Mouse (Mus musculus) lung, embryonic 16.5 days (tissue): Measurements from ENCODE around the gene Lix1. TPM values are rescaled to one million over a fixed set of nuclear protein-coding genes. Genes with fewer than 3 reads are reported as not detected.

Source experiments
- ATAC-seq: fragments of 200-750 bp; cut with Nextera tagmentation; 2 replicates; pipeline ENCODE4 v1.8.0; 2017; ENCODE audit warnings: low read depth, mild to moderate bottlenecking, moderate library complexity
- H3K27ac ChIP-seq: fragments of 300-500 bp; sonication (generic); 2 replicates; pipeline ENCODE4 v1.5.1; 2014; ENCODE audit warnings: mild to moderate bottlenecking, control low read depth, low read length
- H3K27me3 ChIP-seq: fragments of 300-500 bp; sonication (generic); 2 replicates; pipeline ENCODE4 v1.6.1; 2014; ENCODE audit warnings: low read depth, low read length, mixed read lengths; ENCODE audit not compliant: control insufficient read depth, insufficient read depth
- H3K36me3 ChIP-seq: fragments of 300-500 bp; sonication (generic); 2 replicates; pipeline ENCODE4 v1.6.1; 2014; ENCODE audit warnings: low read length; ENCODE audit not compliant: control insufficient read depth, insufficient read depth
- H3K4me1 ChIP-seq: fragments of 300-500 bp; sonication (generic); replicated peaks from 2 replicates; pipeline ENCODE4 v1.6.1; 2014; ENCODE audit warnings: low read length, mixed read lengths; ENCODE audit not compliant: control insufficient read depth, insufficient read depth
- H3K4me2 ChIP-seq: fragments of 300-500 bp; sonication (generic); 2 replicates; pipeline ENCODE4 v1.6.1; 2014; ENCODE audit warnings: low read depth, low read length, control low read depth
- H3K4me3 ChIP-seq: fragments of 300-500 bp; sonication (generic); 2 replicates; pipeline ENCODE4 v1.5.1; 2014; ENCODE audit warnings: mild to moderate bottlenecking, low read length, control low read depth
- H3K9ac ChIP-seq: fragments of 300-500 bp; sonication (generic); 2 replicates; pipeline ENCODE4 v1.6.1; 2014; ENCODE audit warnings: low read length, control low read depth
- H3K9me3 ChIP-seq: fragments of 300-500 bp; sonication (generic); 2 replicates; pipeline ENCODE4 v1.6.1; 2016; ENCODE audit warnings: low read length; ENCODE audit not compliant: control insufficient read depth
- WGBS: fragments of 180-500 bp; shearing (Covaris S2); extraction: QIAGEN DNeasy Blood & Tissue Kit; methylation state at CpG from one replicate; pipeline ENCODE4 v1.1.7; 2014; 5-methylcytosine and 5-hydroxymethylcytosine counted together
- polyA plus RNA-seq: library from polyadenylated mRNA; unstranded; fragments of >200 nt; fragmentation: Nextera tagmentation; extraction: Ambion mirVana; gene quantifications from 2 replicates; pipeline ENCODE4 v1.2.1, GENCODE M21; 2015

Gene Lix1
- polyA plus RNA-seq, 1 experiment from 2014 or later = 0.83 TPM

- 77% methylated on average over 6 of the region's 6 CpGs for WGBS
- Histone ChIP-seq H3K27me3 (no peaks in the 10 kb centered on the region), H3K9ac (no peak overlapping the region), H3K4me3 (no peak overlapping the region), H3K27ac (no peak overlapping the region), H3K9me3 (no peaks in the 10 kb centered on the region), H3K4me2 (no peak overlapping the region), H3K36me3 (no peaks in the 10 kb centered on the region), H3K4me1 (peaks cover 3% of the 10 kb centered on the region; the same call in 1 of the 2 replicates)
- no peak for ATAC-seq
These were observed 6.4 kb downstream of the Lix1 start for GRCm38 (mm10) chr17:17408720-17409478.

GRCm38 (mm10) chr17:17409601-17410000, 7.1 kb downstream of the Lix1 start:
- H3K4me2 ChIP-seq = no peak overlapping the region
- peaks cover 3% of the 10 kb centered on the region; the same call in 1 of the 2 replicates for H3K4me1 ChIP-seq
- H3K4me3 ChIP-seq = no peak overlapping the region
- no peaks in the 10 kb centered on the region for H3K27me3 ChIP-seq
- H3K9ac ChIP-seq = no peak overlapping the region
- ATAC-seq = no peak
- H3K27ac ChIP-seq = no peak overlapping the region
- no peaks in the 10 kb centered on the region for H3K9me3 ChIP-seq
- whole genome bisulfite sequencing = 9% methylated on average over 2 of the region's 2 CpGs
- H3K36me3 ChIP-seq = no peaks in the 10 kb centered on the region

- H3K9ac ChIP-seq = no peak overlapping the region
- no peak overlapping the region for H3K27ac ChIP-seq
- 61% methylated on average over 2 of the region's 2 CpGs for WGBS
- H3K27me3 ChIP-seq = no peaks in the 10 kb centered on the region
- no peak for ATAC-seq
- H3K4me3 ChIP-seq = no peak overlapping the region
- no peak overlapping the region for H3K4me2 ChIP-seq
- no peaks in the 10 kb centered on the region for H3K36me3 ChIP-seq
- H3K9me3 ChIP-seq = no peaks in the 10 kb centered on the region
- peaks cover 3% of the 10 kb centered on the region; the same call in 1 of the 2 replicates for H3K4me1 ChIP-seq
These were observed 9.0 kb downstream of the Lix1 start for GRCm38 (mm10) chr17:17411443-17411842.

GRCm38 (mm10) chr17:17412176-17412575, 9.7 kb downstream of the Lix1 start:
- no peak overlapping the region for H3K4me3 ChIP-seq
- no peaks in the 10 kb centered on the region for H3K27me3 ChIP-seq
- peaks cover 3% of the 10 kb centered on the region; the same call in 1 of the 2 replicates for H3K4me1 ChIP-seq
- H3K27ac ChIP-seq = no peak overlapping the region
- no peaks in the 10 kb centered on the region for H3K36me3 ChIP-seq
- ATAC-seq = no peak
- no peak overlapping the region for H3K4me2 ChIP-seq
- no peak overlapping the region for H3K9ac ChIP-seq
- no peaks in the 10 kb centered on the region for H3K9me3 ChIP-seq
- 80% methylated on average over 2 of the region's 2 CpGs for WGBS

- no peaks in the 10 kb centered on the region for H3K36me3 ChIP-seq
- no peaks in the 10 kb centered on the region for H3K27me3 ChIP-seq
- peaks cover 3% of the 10 kb centered on the region; the same call in 1 of the 2 replicates for H3K4me1 ChIP-seq
- no peak overlapping the region for H3K27ac ChIP-seq
- H3K9ac ChIP-seq = no peak overlapping the region
- no peak for ATAC-seq
- no peak overlapping the region for H3K4me2 ChIP-seq
- WGBS = 87% methylated on average over 3 of the region's 3 CpGs
- H3K4me3 ChIP-seq = no peak overlapping the region
- no peaks in the 10 kb centered on the region for H3K9me3 ChIP-seq
These were observed 11.7 kb downstream of the Lix1 start for GRCm38 (mm10) chr17:17414206-17414605.

- peak; percentile 68 for ATAC-seq
- no peak overlapping the region for H3K9ac ChIP-seq
- peak overlapping the region; percentile 73 for H3K27ac ChIP-seq
- no peaks in the 10 kb centered on the region for H3K4me1 ChIP-seq
- H3K36me3 ChIP-seq = no peaks in the 10 kb centered on the region
- no peak overlapping the region for H3K4me3 ChIP-seq
- H3K9me3 ChIP-seq = no peaks in the 10 kb centered on the region
- H3K4me2 ChIP-seq = no peak overlapping the region
- no peaks in the 10 kb centered on the region for H3K27me3 ChIP-seq
- WGBS = 41% methylated on average over 4 of the region's 4 CpGs
These were observed 22.3 kb downstream of the Lix1 start for GRCm38 (mm10) chr17:17424609-17425307.

- Histone ChIP-seq H3K27me3 (no peaks in the 10 kb centered on the region), H3K36me3 (no peaks in the 10 kb centered on the region), H3K4me3 (no peak overlapping the region), H3K9ac (no peak overlapping the region), H3K9me3 (no peaks in the 10 kb centered on the region), H3K4me1 (no peaks in the 10 kb centered on the region), H3K27ac (no peak overlapping the region), H3K4me2 (no peak overlapping the region)
- no peak for ATAC-seq
- WGBS = 58% methylated on average over 4 of the region's 4 CpGs
These were observed 22.9 kb downstream of the Lix1 start for GRCm38 (mm10) chr17:17425308-17425813.

GRCm38 (mm10) chr17:17425906-17426305, 23.4 kb downstream of the Lix1 start:
- Histone ChIP-seq H3K9me3 (no peaks in the 10 kb centered on the region), H3K4me1 (no peaks in the 10 kb centered on the region), H3K4me2 (no peak overlapping the region), H3K27ac (no peak overlapping the region), H3K9ac (no peak overlapping the region), H3K4me3 (no peak overlapping the region), H3K36me3 (no peaks in the 10 kb centered on the region), H3K27me3 (no peaks in the 10 kb centered on the region)
- 40% methylated on average over 3 of the region's 3 CpGs for WGBS
- ATAC-seq = no peak

GRCm38 (mm10) chr17:17428888-17429287, 26.4 kb downstream of the Lix1 start:
- no peak for ATAC-seq
- WGBS = 68% methylated on average over 2 of the region's 2 CpGs
- Histone ChIP-seq H3K27me3 (no peaks in the 10 kb centered on the region), H3K36me3 (no peaks in the 10 kb centered on the region), H3K4me2 (no peak overlapping the region), H3K9ac (no peak overlapping the region), H3K4me1 (no peaks in the 10 kb centered on the region), H3K4me3 (no peak overlapping the region), H3K27ac (no peak overlapping the region), H3K9me3 (no peaks in the 10 kb centered on the region)
